Mouse (Mus musculus) embryonic facial prominence, embryonic 14.5 days (tissue): ENCODE measurements around the gene Igfbp7. TPM values are rescaled to one million over a fixed set of nuclear protein-coding genes. Genes with fewer than 3 reads are reported as not detected.
A peak's percentile ranks its signal among the peaks of the same experiment; 100 is the strongest.

ENCODE experiments used
- ATAC-seq: fragments of 200-750 bp; cut with Nextera tagmentation; 2 replicates; pipeline ENCODE4 v1.8.0; 2017; ENCODE audit warnings: low read depth, moderate number of reproducible peaks, moderate TSS enrichment
- DNase-seq: peaks from one replicate; pipeline ENCODE4 v3.0.0-alpha.2; 2015; ENCODE audit warnings: low spot score
- H3K27ac ChIP-seq: fragments of 300-500 bp; sonication (generic); replicated peaks from 2 replicates; pipeline ENCODE4 v1.5.1; 2014; ENCODE audit warnings: low read depth, mild to moderate bottlenecking, low read length, moderate library complexity
- H3K27me3 ChIP-seq: fragments of 300-500 bp; sonication (generic); replicated peaks from 2 replicates; pipeline ENCODE4 v1.6.1; 2014; ENCODE audit warnings: low read length; ENCODE audit not compliant: control insufficient read depth, insufficient read depth
- H3K36me3 ChIP-seq: fragments of 300-500 bp; sonication (generic); 2 replicates; pipeline ENCODE4 v1.6.1; 2014; ENCODE audit warnings: low read length, mixed read lengths; ENCODE audit not compliant: control insufficient read depth, insufficient read depth
- H3K4me1 ChIP-seq: fragments of 300-500 bp; sonication (generic); 2 replicates; pipeline ENCODE4 v1.6.1; 2014; ENCODE audit warnings: antibody characterized with exemption, low read length; ENCODE audit not compliant: control insufficient read depth, insufficient read depth
- H3K4me2 ChIP-seq: fragments of 300-500 bp; sonication (generic); 2 replicates; pipeline ENCODE4 v1.6.1; 2014; ENCODE audit warnings: low read depth, mild to moderate bottlenecking, low read length, moderate library complexity, mixed read lengths
- H3K4me3 ChIP-seq: fragments of 300-500 bp; sonication (generic); 2 replicates; pipeline ENCODE4 v1.5.1; 2014; ENCODE audit warnings: low read depth, mild to moderate bottlenecking, low read length
- H3K9ac ChIP-seq: fragments of 300-500 bp; sonication (generic); 2 replicates; pipeline ENCODE4 v1.6.1; 2014; ENCODE audit warnings: low read depth, mild to moderate bottlenecking, low read length, moderate library complexity, mixed read lengths
- H3K9me3 ChIP-seq: fragments of 300-500 bp; sonication (generic); 2 replicates; pipeline ENCODE4 v1.6.1; 2016; ENCODE audit warnings: low read length; ENCODE audit not compliant: control insufficient read depth
- WGBS: fragments of 180-500 bp; shearing (Covaris S2); extraction: QIAGEN DNeasy Blood & Tissue Kit; methylation state at CpG from one replicate; pipeline ENCODE4 v1.1.7; 2014; 5-methylcytosine and 5-hydroxymethylcytosine counted together
- polyA plus RNA-seq: library from polyadenylated mRNA; unstranded; fragments of >200 nt; fragmentation: Nextera tagmentation; extraction: Ambion mirVana; gene quantifications from 2 replicates; pipeline ENCODE4 v1.2.1, GENCODE M21; 2014

Gene Igfbp7
- polyA plus RNA-seq, 1 experiment from 2014 or later = 119 TPM

GRCm38 (mm10) chr5:77357405-77358149, 50.3 kb downstream of the Igfbp7 start:
- H3K9ac ChIP-seq = peak overlapping the region; percentile 39
- no peaks in the 10 kb centered on the region for H3K36me3 ChIP-seq
- H3K9me3 ChIP-seq = no peaks in the 10 kb centered on the region
- H3K4me3 ChIP-seq = peak overlapping the region; percentile 36
- peak overlapping the region; percentile 59; the same call in 1 of the 2 replicates for H3K27ac ChIP-seq
- ATAC-seq (peak; percentile 76), DNase-seq (peak; percentile 79)
- WGBS = 19% methylated on average over 22 of the region's 22 CpGs
- no peaks in the 10 kb centered on the region for H3K27me3 ChIP-seq
- peak overlapping the region; percentile 55 for H3K4me2 ChIP-seq
- peaks cover 26% of the 10 kb centered on the region for H3K4me1 ChIP-seq

- Histone ChIP-seq H3K9me3 (no peaks in the 10 kb centered on the region), H3K27ac (peak overlapping the region; percentile 61), H3K36me3 (0 out of 2 replicates have a peak, but pooled peaks cover 8% of the 10 kb centered on the region), H3K4me2 (peak overlapping the region; percentile 2; the same call in 1 of the 2 replicates), H3K27me3 (no peaks in the 10 kb centered on the region), H3K4me1 (peaks cover 26% of the 10 kb centered on the region), H3K9ac (0 out of 2 replicates have a peak overlapping the region, but pooled peaks have one; percentile 10), H3K4me3 (no peak overlapping the region)
- WGBS = 46% methylated on average over 17 of the region's 19 CpGs
- DNase-seq (peak; percentile 62), ATAC-seq (no peak)
Observed at GRCm38 (mm10) chr5:77355307-77356265, 52.3 kb downstream of the Igfbp7 start.

GRCm38 (mm10) chr5:77354361-77354787, 53.5 kb downstream of the Igfbp7 start:
- H3K4me1 ChIP-seq = peaks cover 26% of the 10 kb centered on the region
- H3K9me3 ChIP-seq = no peaks in the 10 kb centered on the region
- WGBS = 9% methylated on average over 16 of the region's 16 CpGs
- H3K36me3 ChIP-seq = peaks cover 19% of the 10 kb centered on the region
- peak overlapping the region; percentile 17 for H3K4me3 ChIP-seq
- H3K27me3 ChIP-seq = no peaks in the 10 kb centered on the region
- H3K9ac ChIP-seq = 0 out of 2 replicates have a peak overlapping the region, but pooled peaks have one; percentile 10
- ATAC-seq (peak; percentile 67), DNase-seq (peak; percentile 92)
- peak overlapping the region; percentile 41 for H3K4me2 ChIP-seq
- no peak overlapping the region for H3K27ac ChIP-seq

GRCm38 (mm10) chr5:77351691-77352090, 56.1 kb downstream of the Igfbp7 start:
- ATAC-seq (no peak), DNase-seq (no peak)
- H3K4me2 ChIP-seq = no peak overlapping the region
- H3K36me3 ChIP-seq = peaks cover 46% of the 10 kb centered on the region
- WGBS = 66% methylated on average over 9 of the region's 9 CpGs
- H3K4me3 ChIP-seq = no peak overlapping the region
- H3K27me3 ChIP-seq = no peaks in the 10 kb centered on the region
- no peaks in the 10 kb centered on the region for H3K9me3 ChIP-seq
- H3K27ac ChIP-seq = no peak overlapping the region
- H3K9ac ChIP-seq = no peak overlapping the region
- H3K4me1 ChIP-seq = peaks cover 13% of the 10 kb centered on the region; the same call in 1 of the 2 replicates

GRCm38 (mm10) chr5:77349971-77350658, 57.7 kb downstream of the Igfbp7 start:
- DNase-seq = no peak
- Histone ChIP-seq H3K9ac (no peak overlapping the region), H3K4me2 (no peak overlapping the region), H3K4me1 (0 out of 2 replicates have a peak, but pooled peaks cover 5% of the 10 kb centered on the region), H3K36me3 (peaks cover 60% of the 10 kb centered on the region), H3K27ac (no peak overlapping the region), H3K9me3 (no peaks in the 10 kb centered on the region), H3K4me3 (no peak overlapping the region), H3K27me3 (no peaks in the 10 kb centered on the region)
- ATAC-seq = no peak
- WGBS = 90% methylated on average over 15 of the region's 15 CpGs

GRCm38 (mm10) chr5:77348901-77349300, 58.9 kb downstream of the Igfbp7 start:
- ATAC-seq (no peak), DNase-seq (no peak)
- H3K4me2 ChIP-seq = no peak overlapping the region
- H3K36me3 ChIP-seq = peaks cover 72% of the 10 kb centered on the region
- no peak overlapping the region for H3K27ac ChIP-seq
- no peaks in the 10 kb centered on the region for H3K4me1 ChIP-seq
- no peak overlapping the region for H3K9ac ChIP-seq
- no peaks in the 10 kb centered on the region for H3K27me3 ChIP-seq
- 96% methylated on average over 8 of the region's 8 CpGs for WGBS
- no peaks in the 10 kb centered on the region for H3K9me3 ChIP-seq
- H3K4me3 ChIP-seq = no peak overlapping the region

GRCm38 (mm10) chr5:77340033-77340432, 67.8 kb downstream of the Igfbp7 start:
- no peaks in the 10 kb centered on the region for H3K4me1 ChIP-seq
- no peak overlapping the region for H3K27ac ChIP-seq
- no peak overlapping the region for H3K4me3 ChIP-seq
- DNase-seq = no peak
- peaks cover 97% of the 10 kb centered on the region for H3K36me3 ChIP-seq
- no peaks in the 10 kb centered on the region for H3K9me3 ChIP-seq
- H3K27me3 ChIP-seq = no peaks in the 10 kb centered on the region
- no peak for ATAC-seq
- no peak overlapping the region for H3K4me2 ChIP-seq
- no peak overlapping the region for H3K9ac ChIP-seq
- WGBS = 84% methylated on average over 4 of the region's 4 CpGs

GRCm38 (mm10) chr5:77330154-77330553, 77.7 kb downstream of the Igfbp7 start:
- WGBS = 73% methylated on average over 5 of the region's 5 CpGs
- Histone ChIP-seq H3K4me1 (no peaks in the 10 kb centered on the region), H3K9ac (no peak overlapping the region), H3K36me3 (peaks cover 87% of the 10 kb centered on the region), H3K4me2 (no peak overlapping the region), H3K27me3 (no peaks in the 10 kb centered on the region), H3K27ac (no peak overlapping the region), H3K9me3 (no peaks in the 10 kb centered on the region), H3K4me3 (no peak overlapping the region)
- no peak for DNase-seq
- ATAC-seq = no peak
